32 mouse cellular contexts compared by ENCODE assay signal in the genomic region with DNA sequence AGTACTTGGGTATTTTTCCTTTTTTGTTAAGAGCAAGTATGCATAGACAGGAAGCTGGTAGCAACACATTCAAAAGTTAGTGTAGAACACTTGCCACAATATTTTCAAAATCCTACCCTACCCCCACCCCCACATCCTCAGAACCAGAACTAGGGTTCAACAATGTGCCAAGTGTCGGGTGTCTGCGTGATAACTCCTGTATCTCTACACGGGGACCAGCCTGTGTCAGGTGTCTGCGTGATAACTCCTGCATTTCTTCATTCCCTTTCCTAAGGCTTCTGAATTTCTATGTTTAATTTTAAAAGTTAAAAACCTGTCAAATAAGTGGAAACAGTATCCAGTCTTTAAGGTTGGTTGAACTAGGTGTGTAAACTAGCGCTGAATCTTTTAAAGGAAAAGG.
"Had no signal": no experiment of that assay in that cellular context is flagged by ENCODE, and none has a peak within 500 bp of the region (broad histone marks: within the 10 kb centered on the region; RNA-seq: fewer than 3 reads in every experiment).

No protein-coding gene starts in this region.

- H3K27ac ChIP-seq: limb, embryonic 10.5 days; limb, embryonic 13.5 days; limb, embryonic 15.5 days; liver, embryonic 12.5 days; liver, embryonic 13.5 days; liver, embryonic 14.5 days; liver, embryonic 15.5 days; lung, embryonic 15.5 days; macrophage; midbrain, embryonic 10.5 days; midbrain, embryonic 12.5 days; midbrain, embryonic 13.5 days; midbrain, embryonic 15.5 days; neural tube, embryonic 12.5 days had no signal

- ATAC-seq: liver, embryonic 12.5 days; liver, postnatal 0 days; lung, postnatal 0 days; midbrain, embryonic 13.5 days; midbrain, embryonic 15.5 days; midbrain, embryonic 16.5 days had no signal

- H3K4me2 ChIP-seq: limb, embryonic 12.5 days; limb, embryonic 13.5 days; limb, embryonic 15.5 days; liver, embryonic 11.5 days; liver, embryonic 12.5 days; liver, embryonic 13.5 days; liver, embryonic 15.5 days; lung, embryonic 14.5 days; lung, embryonic 15.5 days; midbrain, embryonic 11.5 days; midbrain, embryonic 12.5 days; midbrain, embryonic 13.5 days; midbrain, embryonic 15.5 days; neural tube, embryonic 12.5 days had no signal

- H3K4me1 ChIP-seq: limb, embryonic 10.5 days; limb, embryonic 12.5 days; limb, embryonic 13.5 days; lung, embryonic 15.5 days; midbrain, embryonic 10.5 days; midbrain, embryonic 12.5 days; midbrain, embryonic 13.5 days; midbrain, embryonic 15.5 days; neural tube, embryonic 12.5 days had no signal

- H3K36me3 ChIP-seq: midbrain, embryonic 15.5 days had no signal

- H3K27me3 ChIP-seq: limb, embryonic 12.5 days; limb, embryonic 13.5 days; limb, embryonic 15.5 days; liver, embryonic 12.5 days; liver, embryonic 13.5 days; liver, embryonic 15.5 days; lung, embryonic 15.5 days; megakaryocyte, embryonic 14.5 days; midbrain, embryonic 12.5 days; midbrain, embryonic 13.5 days; midbrain, embryonic 15.5 days; neural tube, embryonic 12.5 days had no signal

- H3K4me3 ChIP-seq: limb, embryonic 10.5 days; limb, embryonic 12.5 days; limb, embryonic 13.5 days; limb, embryonic 15.5 days; liver, embryonic 12.5 days; liver, embryonic 13.5 days; liver, embryonic 15.5 days; lung, embryonic 15.5 days; megakaryocyte, embryonic 14.5 days; midbrain, embryonic 10.5 days; midbrain, embryonic 12.5 days; midbrain, embryonic 13.5 days; midbrain, embryonic 15.5 days; myocyte; neural tube, embryonic 12.5 days had no signal

- DNase-seq: left cerebral cortex, postnatal 4 days; liver; liver, embryonic 13.5 days; liver, postnatal 0 days; lung, adult 18-20 months; lung, adult 2 months; lung, embryonic 14.5 days; lung, postnatal 10 days; lung, postnatal 14 days; lung, postnatal 36 days; lung, postnatal 4 days; midbrain, embryonic 14.5 days had no signal

- H3K9ac ChIP-seq: limb, embryonic 12.5 days; limb, embryonic 13.5 days; limb, embryonic 15.5 days; liver, embryonic 12.5 days; liver, embryonic 13.5 days; liver, embryonic 14.5 days; liver, embryonic 15.5 days; liver, postnatal 0 days; lung, embryonic 14.5 days; lung, embryonic 15.5 days; midbrain, embryonic 12.5 days; midbrain, embryonic 13.5 days; midbrain, embryonic 15.5 days; neural tube, embryonic 12.5 days had no signal

- H3K9me3 ChIP-seq: limb, embryonic 10.5 days; limb, embryonic 12.5 days; limb, embryonic 13.5 days; limb, embryonic 15.5 days; liver, embryonic 12.5 days; liver, embryonic 13.5 days; liver, embryonic 15.5 days; lung, embryonic 15.5 days; megakaryocyte, embryonic 14.5 days; midbrain, embryonic 10.5 days; midbrain, embryonic 12.5 days; midbrain, embryonic 13.5 days; midbrain, embryonic 15.5 days; neural tube, embryonic 12.5 days had no signal
